In genomic region chr13:83633155-83633554, GRCm38 (mm10) we compare ENCODE assay signal across 21 mouse cellular contexts.
DNase-seq lines count a peak whose midpoint lies in the region; ATAC-seq lines count a peak whose summit lies in the region.
"Had no signal": no experiment of that assay in that cellular context is flagged by ENCODE, and none has a peak within 500 bp of the region (broad histone marks: within the 10 kb centered on the region; RNA-seq: fewer than 3 reads in every experiment).

No protein-coding gene starts in this region.

- ATAC-seq in frontal cortex, adult (ENCODE audit: low TSS enrichment): 0 out of 2 replicates have a peak, but pooled peaks have one; percentile 5
- ATAC-seq in granulocyte monocyte progenitor cell, adult 5-6 weeks (replicated peaks; ENCODE audit: poor library complexity, severe bottlenecking): peak; percentile 83
- ATAC-seq in megakaryocyte, adult 5-6 weeks (ENCODE audit: poor library complexity, severe bottlenecking): peak; percentile 97
- ATAC-seq in neutrophil, adult 5-6 weeks (ENCODE audit: extremely low read depth, insufficient number of reproducible peaks, low FRiP score, poor library complexity, severe bottlenecking): peak; percentile 71; the same call in 1 of the 2 replicates
- ATAC-seq: CD4-positive, CD25-positive, alpha-beta regulatory T cell, adult 4 months; forebrain, embryonic 14.5 days; hindbrain, postnatal 0 days; inflammation-experienced regulatory T-cells, adult 6 months had no signal

- no peak for DNase-seq in frontal cortex, adult 2 months (ENCODE audit: extremely low spot score in 1 of 2, low spot score in 1 of 2)
- DNase-seq in neural tube, embryonic 10.5 days (ENCODE audit: extremely low spot score, low spot score): no peak
- DNase-seq: adrenal gland, adult 2 months; adrenal gland, postnatal 14 days; cerebellum, adult 11 months; cerebellum, adult 2 months; cerebellum, adult 9-11 months; cerebellum, postnatal 36 days; embryo, embryonic 11 days; gastrocnemius, postnatal 25 days; heart, adult 2 months; heart, postnatal 14 days; heart, postnatal 4 days had no signal

Comparison
In these comparisons a context has a peak if more than half of its experiments do, and no peak if none do; other contexts are left out.
1. ATAC-seq: peak in every context shown above with its lines; median percentile 97 in megakaryocyte, adult 5-6 weeks; 83 in granulocyte monocyte progenitor cell, adult 5-6 weeks; 71 in neutrophil, adult 5-6 weeks; 5 in frontal cortex, adult.